Mouse (Mus musculus) thymus, postnatal 14 days (tissue): ENCODE measurements around the gene Tmigd3.
A peak's percentile ranks its signal among the peaks of the same experiment; 100 is the strongest.
"Not testable (repeated sequence)": the region's sequence is repeated elsewhere in the genome, so short reads cannot be mapped to it uniquely, and the experiment has no call there.

Experiments
- DNase-seq: peaks from one replicate; pipeline ENCODE4 v3.0.0; 2021

The Tmigd3 gene

GRCm38 (mm10) chr3:105904721-105905120 is 34.0 kb downstream of the Tmigd3 start:
- no peak for DNase-seq

DNA sequence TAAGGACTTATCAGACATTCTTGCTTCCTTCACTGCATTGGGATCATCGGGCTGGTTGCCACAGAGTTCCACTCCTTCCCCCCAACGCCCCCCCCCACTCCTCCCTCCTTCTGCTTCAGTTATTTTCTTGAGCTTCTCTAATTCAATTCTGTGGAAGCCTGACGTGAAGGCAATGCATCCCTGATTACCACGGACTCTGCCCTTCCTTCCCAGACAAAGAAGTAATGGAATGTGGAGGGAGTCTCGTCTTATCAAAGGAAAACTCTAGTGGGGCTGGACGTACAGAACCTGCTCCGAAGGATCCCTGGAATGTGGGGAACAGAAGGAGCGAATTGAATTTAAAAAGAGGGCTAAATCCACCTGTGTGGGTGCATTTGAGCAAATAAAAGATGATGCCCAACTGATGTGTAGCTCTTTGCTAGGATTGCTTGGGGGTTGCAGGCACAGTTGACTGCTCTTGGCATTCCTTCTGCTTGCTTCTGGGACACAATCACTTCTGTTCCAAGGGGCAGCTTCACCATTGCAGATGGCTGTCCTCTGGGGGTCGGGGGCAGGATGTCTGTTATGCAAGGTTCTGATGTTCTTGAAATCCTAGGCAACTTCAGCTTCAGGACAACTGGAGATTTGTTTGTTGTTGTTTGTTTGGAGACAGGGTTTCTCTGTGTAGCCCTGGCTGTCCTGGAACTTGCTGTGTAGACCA is 37.4 kb downstream of the Tmigd3 start:
- no peak for DNase-seq

DNA sequence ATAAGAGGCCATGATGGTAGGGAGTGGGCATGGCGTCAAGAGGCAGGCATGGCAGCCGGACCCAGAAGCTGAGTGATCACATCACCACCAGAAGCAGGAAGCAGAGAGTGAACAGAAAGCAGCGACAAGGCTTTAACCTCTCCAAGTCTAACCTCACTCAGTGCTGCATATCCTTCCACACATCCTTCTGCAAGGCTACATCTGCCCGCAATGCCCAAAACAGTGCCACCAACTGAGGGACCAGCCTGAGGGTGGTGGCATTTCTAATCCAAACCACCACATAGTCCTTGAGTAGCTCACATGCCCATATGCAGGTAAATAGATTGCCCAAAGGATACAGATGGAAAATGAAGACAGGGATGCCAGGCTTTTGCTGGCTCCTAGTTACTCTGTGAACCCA is 38.3 kb downstream of the Tmigd3 start:
- no peak for DNase-seq

DNA sequence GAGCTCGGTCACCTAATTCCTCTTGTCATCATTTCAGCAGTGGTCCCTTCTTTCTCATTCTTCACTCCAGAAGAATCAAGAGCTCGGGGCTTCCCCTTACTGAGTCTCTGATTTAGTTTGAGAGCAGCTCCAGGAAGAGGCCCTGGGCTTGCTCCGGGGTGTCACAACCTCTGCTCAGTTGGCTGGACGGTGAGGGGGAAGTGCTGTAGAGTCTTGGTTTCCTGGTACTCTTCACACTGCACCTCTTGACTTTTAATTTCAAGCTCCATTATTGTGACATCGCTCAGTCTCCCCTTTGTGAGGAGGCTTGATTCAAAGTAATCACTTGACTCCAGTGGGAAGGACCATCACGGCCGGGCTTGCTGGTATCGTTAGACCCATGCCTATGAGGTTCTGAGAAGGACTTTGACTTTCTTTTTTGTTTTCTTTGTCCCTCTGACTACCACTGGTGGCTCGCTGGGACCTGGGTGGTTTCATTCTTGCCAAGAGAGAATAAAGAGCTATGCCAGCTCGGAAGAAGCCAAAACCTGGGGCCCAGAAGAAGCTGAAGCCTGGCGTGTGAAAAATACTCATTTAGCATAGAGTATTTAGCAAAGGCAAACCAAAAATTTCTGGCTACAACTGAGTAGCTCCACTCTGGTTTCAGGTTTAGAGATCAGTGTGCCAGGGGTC is 40.0 kb downstream of the Tmigd3 start:
- peak; percentile 56 for DNase-seq

GRCm38 (mm10) chr3:105912097-105912880 is 41.6 kb downstream of the Tmigd3 start:
- DNase-seq: no peak

GRCm38 (mm10) chr3:105913839-105914681 is 43.4 kb downstream of the Tmigd3 start:
- DNase-seq: no peak

DNA sequence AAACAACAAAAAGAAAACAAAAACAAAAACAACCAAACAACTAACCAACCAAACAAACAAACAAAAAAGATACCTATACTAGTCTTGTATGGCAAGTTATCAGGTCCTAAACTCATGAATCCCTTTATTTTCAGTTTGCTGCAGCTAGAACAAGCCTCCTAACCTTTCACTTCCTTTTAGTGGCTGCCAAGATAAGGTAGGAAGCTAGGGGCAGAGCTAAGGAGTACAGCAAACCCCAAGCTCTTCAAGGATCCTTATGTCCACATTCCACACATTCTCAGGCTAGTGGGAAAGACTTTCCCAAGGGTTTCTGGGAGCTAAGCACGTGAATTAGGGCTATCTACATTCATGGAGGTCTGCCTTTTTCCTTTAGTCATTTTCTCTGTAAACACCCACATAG is 44.6 kb downstream of the Tmigd3 start:
- DNase-seq: no peak

DNA sequence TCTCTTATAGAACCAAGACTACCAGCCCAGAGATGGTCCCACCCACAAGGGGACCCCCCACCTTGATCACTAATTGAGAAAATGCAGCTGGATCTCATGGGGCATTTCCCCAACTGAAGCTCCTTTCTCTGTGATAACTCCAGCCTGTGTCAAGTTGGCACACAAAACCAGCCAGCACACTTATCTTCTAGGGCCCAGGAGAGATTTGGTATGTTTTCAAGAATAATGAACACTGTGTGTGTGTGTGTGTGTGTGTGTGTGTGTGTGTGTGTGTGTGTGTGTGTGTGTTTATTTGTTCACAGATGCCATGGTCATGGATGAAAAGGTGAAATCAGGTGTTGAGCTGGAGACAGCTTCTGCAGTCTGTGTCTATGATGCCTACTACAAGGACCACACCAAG is 45.8 kb downstream of the Tmigd3 start:
- DNase-seq: not testable (repeated sequence)

DNA sequence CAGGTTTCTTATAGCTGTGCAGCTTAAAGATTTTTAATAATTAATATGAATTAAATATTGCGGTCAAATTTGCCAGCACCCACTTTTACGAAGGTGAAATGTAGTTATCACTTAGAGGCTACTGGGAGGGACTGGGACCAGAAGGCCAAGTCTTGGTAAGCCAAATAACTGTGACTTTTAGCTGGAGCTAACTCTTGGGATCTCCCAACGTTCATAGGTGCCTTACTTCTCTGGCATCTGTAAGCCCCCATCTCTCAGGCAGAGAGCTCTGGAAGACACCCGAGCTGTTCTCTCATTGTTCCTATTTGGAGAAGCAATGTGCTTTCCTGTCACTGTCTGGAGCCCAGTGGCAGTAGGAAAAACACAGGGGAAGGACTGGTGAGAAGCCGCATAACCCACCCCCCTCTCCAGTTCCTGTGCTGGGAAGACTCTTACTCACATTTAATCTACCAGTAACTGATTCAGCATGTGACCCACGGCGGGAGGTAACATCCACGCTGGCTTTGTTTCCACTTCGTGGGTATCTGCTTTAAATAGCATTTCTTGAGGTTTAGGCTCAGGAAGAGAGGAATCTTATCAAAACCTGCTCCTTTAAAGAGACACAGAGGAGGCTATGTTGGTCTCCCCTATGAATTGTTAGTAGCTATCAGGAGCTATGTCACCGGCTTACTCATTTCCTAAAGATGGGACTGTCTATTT is 47.1 kb downstream of the Tmigd3 start:
- no peak for DNase-seq

GRCm38 (mm10) chr3:105918355-105918745 is 47.6 kb downstream of the Tmigd3 start:
- DNase-seq: no peak

DNA sequence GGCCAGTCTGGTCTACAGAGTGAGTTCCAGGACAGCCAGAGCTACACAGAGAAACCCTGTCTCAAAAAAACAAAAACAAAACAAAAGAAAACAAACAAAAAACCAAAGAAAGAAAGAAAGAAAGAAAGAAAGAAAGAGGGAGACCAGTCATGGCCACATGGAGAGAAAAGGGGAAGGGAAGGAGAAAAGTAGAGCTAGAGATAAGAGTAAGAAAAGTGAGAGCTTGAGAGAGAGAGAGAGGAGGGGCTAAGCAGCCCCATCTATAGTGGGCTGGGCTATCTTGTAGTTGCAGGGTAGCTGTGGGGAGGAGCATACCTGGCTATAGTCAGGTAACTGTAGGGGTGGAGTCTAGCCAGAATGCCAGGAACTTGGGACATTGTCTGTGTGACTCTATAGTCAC is 50.0 kb downstream of the Tmigd3 start:
- not testable (repeated sequence) for DNase-seq

DNA sequence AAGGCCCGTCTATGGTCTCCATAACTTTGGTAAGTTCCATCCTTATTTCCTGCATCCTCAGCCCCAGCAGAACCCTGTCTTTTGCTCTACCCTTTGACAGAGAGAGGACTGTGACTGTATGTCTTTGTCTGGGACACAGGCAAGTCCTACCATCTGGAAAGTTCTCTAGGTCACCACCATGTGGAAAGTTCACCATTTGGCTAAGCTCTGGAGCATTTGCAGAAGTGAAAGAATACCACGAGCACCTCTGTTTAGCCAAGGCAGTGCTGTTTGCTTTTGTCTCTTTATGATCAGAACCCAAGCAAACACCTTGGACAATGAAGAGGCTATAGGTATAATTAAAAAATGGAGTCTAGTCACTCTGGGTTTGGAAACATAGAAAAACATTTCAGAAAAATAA is 51.3 kb downstream of the Tmigd3 start:
- no peak for DNase-seq

- DNase-seq: no peak
Observed at GRCm38 (mm10) chr3:105924616-105925015, 53.9 kb downstream of the Tmigd3 start.

- no peak for DNase-seq
Observed at GRCm38 (mm10) chr3:105927561-105928194, 57.0 kb downstream of the Tmigd3 start.

DNA sequence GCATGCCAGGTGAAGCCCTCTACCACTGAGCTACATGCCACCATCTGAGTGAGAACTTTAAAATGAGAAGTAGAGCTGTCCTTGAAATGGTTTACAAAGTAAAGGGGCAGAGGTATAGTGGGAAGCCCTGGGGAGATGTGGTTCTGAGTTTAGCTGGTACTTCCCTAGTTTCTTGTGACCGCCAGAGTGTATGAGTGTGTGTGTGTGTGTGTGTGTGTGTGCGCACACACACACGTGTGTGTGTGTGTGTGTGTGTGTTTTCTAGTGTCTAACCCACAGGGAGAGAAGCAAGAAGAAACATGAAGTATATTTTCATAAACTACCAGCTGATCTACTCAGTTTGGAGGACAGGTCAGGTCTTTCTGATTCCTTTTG is 57.5 kb downstream of the Tmigd3 start:
- DNase-seq: no peak

DNA sequence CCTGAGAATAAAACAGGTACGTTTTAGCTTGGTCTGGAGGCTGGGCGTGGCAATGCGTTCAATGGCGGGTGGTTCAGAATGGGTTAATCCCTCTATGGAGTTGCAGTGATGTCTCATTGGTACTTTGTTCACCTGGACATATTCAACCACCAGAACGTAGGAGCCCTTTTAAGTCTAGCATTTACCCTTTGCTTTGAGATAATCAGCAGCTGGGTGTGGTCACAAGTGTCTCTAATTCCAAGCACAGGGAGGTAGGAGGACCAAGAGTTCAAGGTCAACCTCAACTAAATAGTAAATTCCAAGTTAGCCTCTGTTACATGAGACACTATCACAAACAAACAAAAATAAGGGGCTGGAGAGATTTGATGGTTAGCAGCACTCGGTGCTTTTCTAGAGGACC is 58.1 kb downstream of the Tmigd3 start:
- no peak for DNase-seq

- peak; percentile 30 for DNase-seq
Observed at GRCm38 (mm10) chr3:105929821-105930220, 59.1 kb downstream of the Tmigd3 start.

DNA sequence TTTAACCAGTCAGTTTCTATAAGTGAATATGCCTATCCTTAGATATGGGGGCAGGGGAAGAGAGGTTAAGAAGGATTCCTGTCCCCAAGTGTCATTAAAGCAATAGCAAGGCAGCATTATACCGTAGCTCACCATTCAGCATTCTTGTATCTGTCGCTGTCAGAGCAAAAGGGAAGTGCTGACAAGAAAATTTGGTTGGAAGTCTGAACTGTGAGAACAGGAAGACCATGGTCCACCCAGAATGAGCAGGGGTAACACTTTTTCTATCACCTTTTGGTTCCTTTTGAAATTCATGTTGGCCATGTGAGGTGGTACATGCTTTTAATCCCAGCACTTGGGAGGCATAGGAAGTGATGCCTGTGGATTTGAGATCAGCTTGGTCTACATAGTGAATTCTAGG is 60.4 kb downstream of the Tmigd3 start:
- no peak for DNase-seq

DNA sequence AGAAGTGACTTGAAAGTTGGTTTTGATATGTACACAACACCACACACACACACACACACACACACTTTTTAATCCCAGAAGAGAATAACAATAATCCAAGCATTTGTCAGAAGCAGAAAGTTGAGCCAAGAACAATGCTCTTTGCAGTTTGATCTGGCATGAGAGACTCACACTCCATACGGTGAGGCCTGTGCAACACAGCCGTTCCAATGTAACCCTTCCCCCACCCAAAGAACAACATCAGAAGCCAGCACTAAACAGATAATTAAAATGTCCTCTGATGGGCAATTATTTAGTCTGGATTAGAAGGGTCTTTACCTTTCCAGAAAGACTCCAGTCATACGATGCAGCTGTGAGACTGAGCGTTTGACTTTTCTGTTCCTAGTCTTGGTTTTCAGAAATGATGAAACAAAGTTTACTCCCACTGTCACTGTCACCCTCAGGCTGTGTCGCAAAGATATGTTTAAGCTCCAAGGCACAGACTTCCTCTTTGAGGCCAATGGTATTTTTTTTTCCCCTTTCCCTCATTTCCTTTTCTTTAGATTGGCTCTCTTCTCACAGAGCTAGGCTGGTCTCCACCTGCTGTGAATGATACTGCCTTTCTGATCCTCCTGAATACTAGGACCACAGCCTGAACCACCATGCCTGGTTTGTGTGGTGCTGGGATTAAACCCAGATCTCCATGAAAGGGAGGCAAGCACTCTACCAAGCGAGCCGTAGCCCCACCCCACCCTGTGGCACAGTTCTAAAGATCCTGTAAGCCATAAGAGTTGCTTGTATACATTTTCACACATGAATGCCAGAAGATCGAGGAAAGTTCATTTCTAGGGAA is 61.8 kb downstream of the Tmigd3 start, which contains the start of gene I830077J02Rik:
TSS of gene I830077J02Rik (minus strand) at position 425 of the 832 bp plus-strand sequence.
- DNase-seq: no peak

DNA sequence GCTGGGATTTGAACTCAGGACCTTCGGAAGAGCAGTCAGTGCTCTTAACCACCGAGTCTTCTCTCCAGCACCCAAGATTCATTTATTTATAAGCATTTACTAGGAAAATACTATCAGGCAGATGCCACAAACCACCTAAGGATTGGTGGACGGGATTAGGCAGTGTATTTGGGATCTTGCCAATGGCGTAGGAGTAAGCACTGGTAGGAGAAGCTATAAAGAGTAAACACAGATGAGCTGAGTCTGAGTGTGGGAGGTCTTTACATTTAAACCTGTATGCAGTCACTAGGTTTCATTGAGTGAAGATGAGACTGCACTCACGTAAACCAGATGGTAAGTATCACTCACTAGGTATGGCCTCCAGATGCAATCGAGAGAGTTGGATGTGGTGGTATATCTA is 63.2 kb downstream of the Tmigd3 start:
- no peak for DNase-seq

DNA sequence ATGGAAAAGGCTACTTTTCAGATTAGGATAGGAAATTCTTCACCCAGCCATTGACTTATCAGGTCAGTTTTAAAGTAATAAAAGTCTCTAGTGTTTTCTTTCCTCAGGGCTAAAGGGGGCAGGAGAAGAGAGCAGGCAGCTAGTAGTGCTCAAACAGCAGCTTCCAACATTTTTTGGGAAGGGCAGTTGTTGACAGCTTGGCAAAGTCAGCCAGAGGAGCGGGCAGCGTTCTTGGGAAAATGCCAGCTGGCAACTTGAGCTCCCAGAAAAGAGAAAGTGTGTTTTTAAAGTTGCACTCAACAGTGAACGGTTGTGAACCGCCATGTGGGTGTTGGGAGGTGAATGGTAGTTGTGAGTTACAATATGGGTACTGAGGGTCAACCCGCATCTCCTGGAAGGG is 64.3 kb downstream of the Tmigd3 start:
- no peak for DNase-seq
